Mouse (Mus musculus) retina, postnatal 7 days (tissue): ENCODE measurements around the gene Ptprn.

Source experiments
- DNase-seq: peaks from one replicate; pipeline ENCODE4 v3.0.0-alpha.2; 2012; ENCODE audit warnings: low read depth, low spot score

Gene Ptprn

DNA sequence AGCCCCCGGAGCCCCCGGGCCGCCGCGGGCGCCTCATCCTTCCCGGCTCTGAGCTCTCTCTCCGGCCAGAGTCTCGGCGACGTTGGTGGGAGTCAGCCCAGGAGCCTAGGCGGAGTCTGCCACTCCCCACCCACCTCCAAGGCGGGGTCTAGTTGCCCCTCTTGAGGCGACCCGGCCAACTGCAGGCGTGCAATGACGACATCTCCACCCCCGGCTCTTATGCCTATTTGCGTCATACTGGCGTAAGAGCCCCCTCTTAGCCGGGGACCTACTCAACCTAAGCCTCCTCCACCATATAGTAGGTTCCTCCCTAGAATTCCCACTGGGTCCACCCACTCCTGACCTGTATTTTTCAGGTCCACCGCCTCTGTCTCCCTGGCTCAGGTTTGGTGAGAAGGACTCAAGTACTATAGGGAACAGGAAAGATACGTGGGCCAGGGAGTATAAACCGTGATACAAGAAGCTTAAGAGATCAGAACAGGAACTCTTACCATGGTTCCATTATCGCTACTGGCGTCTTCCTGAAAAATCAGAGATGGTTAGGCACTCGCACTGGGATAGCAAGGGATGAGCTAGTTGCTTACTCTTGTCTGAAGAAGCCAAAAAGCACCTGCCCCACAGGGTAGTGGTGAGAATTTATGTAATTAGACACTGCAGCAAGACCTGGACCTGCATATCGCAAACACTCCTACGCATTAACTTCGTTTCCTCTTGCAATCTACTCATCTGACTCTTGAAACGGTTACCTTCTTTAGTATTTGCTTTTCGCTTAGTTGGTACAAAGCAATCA is at the start of gene Ptprn:
Gene Ptprn, minus strand, starts transcription at position 412 of the 790 bp plus-strand sequence.
- DNase-seq = peak; percentile 17

DNA sequence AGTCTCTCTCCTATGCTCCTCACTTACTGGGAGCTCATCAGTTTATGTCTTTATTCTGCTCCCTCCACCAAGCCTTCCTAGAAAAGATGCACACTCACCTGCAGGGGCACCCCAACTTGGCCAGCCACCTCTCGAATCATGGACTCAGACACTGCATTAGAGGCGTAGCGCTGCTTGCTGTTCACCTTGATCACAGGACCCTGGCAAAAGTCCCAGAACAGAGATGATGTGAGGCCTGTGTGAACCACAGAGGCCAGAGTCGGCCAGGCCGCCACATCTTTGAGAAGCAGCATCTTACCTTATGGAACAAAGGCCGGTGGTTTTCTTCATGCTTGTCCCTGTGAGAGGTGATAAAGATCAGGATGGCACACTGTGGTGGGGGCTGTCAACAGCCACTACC is 47.4 kb upstream of the Ptprn start:
- DNase-seq = no peak

DNA sequence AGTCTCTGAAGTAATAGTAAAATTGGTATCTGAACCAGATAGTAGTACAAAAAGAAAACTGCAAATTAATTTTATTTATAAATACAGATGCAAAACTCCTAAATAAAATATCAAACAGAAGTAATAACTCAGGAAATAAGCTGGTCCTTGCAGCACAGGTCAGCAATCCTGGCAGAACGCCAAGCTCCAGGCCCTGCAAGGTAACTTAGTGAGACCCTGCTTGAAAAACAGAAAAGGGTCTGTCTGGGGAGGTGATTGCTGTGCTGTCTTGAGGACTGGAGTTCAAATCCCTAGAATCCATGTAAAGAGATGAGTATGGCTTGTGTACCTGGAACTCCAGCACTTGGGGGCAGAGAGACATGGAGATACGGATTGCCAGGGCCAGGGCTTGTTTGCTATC is 40.4 kb upstream of the Ptprn start:
- DNase-seq = no peak

DNA sequence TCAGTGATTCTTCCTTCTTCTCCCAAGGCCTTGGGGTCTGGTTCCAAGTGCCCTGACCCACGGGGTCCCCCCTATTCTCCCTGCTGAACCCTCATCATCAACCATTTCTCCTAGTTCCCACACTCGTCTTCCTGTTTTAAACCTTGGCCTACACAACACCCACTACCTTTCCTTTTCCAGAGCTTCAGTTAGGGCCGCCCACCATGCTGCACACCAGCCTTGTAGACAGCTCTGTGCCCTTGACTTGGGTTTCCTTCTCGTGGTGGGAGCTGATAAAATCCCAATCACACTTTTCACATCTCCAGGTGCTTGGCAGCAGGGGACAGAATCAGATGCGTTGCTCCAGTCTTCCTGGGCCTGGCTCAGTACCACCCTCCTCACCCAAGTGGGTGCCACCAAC is 30.0 kb upstream of the Ptprn start:
- no peak for DNase-seq

- no peak for DNase-seq
Measured at GRCm38 (mm10) chr1:75293331-75293701, 29.0 kb upstream of the Ptprn start.

GRCm38 (mm10) chr1:75292476-75293330 is 28.4 kb upstream of the Ptprn start:
- DNase-seq = no peak

DNA sequence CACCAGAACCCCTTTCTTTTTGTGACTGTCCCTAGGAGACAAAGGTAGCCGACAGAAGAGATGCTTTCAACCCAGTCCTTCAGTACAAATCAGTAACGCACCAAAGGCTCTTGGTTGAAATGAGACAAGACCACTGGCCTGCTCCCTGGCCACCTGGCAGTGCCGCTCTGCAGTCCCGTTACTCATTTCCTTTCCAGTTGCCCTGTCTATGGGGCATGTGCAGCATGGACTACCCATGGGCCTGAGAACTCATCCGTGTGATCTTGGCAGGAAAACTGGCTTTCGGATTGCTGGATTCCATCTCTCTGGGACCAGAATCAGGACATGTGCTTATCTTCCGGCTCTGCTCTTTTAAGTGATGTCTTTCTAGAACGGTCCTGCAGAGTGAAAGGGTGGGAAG is 27.0 kb upstream of the Ptprn start:
- DNase-seq = no peak

- DNase-seq = peak; percentile 25
Measured at GRCm38 (mm10) chr1:75290582-75290981, 26.3 kb upstream of the Ptprn start.

DNA sequence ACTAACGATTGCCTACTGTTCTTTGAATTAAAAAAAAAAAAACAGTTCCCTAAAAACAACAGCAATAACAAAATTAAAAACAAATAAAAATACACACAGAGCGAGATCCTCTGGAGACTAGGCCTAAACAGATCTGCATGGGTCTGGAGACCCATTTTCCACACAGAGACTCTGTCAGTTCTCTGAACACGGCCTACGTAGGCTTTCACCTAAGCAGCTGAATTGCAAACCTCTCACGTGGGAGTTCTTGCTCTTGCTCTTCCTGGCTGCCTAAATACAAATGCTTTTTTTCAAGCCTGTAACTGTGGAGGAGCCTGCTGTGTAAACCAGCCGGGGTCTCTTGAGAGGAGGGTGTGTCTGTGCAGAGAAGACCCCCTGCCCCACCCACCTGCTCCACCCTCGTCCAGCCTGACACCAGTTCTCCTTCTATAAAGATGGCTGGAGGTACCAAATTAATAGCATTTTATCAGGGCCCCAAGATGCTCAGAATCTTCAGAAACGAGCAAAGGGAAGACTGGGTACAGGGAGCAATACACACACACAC is 25.7 kb upstream of the Ptprn start:
- DNase-seq = no peak

DNA sequence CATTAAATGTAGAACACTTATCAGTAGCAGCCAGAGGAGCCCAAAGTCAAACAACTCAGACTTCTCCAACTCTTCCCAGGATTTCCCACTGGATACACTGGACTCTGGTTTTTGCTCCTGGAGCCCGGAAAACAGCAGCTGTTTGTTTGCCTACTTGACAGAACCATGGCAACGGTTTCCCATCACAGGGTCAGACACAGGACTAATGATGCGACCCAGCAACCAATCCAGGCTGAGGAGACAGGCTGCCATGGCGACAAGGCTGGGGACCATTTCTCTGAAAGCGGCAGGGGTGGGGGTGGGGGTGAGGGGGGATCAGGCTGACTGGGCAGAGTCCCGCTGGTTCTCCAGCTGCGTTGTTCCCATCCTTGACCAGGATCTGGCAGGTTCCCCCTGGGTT is 25.1 kb upstream of the Ptprn start:
- DNase-seq = peak; percentile 30

GRCm38 (mm10) chr1:75284911-75285310 is 20.6 kb upstream of the Ptprn start:
- no peak for DNase-seq

GRCm38 (mm10) chr1:75283017-75283416 is 18.7 kb upstream of the Ptprn start:
- DNase-seq = no peak

DNA sequence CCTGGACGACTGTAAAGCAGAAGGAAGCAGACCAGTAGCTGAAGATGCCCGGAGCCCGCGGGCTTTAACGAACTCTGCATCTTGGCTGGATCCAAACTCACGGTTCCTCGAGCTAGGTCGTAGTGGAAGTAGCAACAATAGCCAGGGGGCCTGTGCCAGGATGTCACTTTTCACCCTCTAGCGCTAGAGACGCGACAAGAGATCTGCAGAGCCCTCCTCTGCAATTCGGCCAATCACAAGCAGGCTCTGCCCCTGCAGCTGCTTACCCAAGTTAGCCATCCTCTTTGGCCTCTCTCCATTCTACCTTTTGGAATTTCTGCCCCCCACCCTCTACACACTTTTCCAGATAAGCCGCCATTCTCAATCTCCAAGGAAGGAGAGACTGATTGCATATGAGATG is 13.9 kb upstream of the Ptprn start, which contains the start of gene Resp18:
Gene Resp18, minus strand, starts transcription at position 188 of the 400 bp plus-strand sequence.
- DNase-seq = no peak

DNA sequence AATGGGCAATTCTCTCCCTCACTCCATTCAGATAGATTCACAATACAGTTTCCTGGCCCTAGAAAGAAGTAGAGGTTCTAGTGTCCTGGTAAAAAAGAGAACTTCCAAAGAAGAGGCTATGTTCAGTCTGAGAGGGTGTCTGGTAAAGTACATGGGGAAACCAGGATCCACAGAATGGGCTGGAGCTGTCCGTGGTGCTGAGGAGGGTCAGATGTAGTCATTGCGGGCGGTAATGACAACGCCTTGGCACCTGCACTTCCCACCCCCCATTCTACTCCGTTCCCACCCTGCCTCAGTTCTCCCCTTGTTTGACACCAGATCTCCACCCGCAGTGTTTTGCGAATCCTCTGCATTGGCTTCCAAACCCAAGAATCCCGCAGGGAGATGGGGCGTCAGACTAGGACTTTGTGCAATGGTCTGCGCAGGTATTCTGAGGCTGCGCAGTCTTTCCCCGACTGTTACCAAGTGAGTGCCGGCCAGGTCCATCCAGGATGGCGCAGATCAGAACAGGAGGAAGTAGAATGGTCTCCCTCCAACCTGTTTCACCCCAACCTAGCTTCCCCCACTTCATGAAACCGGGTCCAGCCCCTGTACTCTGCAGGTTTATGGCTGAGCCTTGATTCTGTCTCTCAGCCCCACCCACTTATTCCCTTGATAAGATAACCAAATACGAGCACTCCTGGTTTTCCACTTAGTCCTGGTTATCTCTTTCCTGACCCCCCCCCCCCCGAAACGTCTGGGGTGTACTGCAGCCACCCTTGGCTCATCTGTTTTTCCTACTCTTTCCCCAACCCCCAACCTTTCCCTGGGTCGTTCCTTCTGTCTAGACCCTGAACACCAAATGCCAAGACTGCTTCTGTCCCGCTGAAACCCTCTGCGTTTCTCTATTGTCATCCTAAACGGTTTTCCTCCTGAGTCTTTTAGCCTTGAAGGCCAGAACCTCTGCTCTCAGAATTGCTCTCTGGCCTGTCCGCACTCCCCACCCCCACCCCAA is 13.2 kb upstream of the Ptprn start:
- no peak for DNase-seq

- DNase-seq = peak; percentile 37
Measured at GRCm38 (mm10) chr1:75262969-75263951, 1.0 kb downstream of the Ptprn start.

DNA sequence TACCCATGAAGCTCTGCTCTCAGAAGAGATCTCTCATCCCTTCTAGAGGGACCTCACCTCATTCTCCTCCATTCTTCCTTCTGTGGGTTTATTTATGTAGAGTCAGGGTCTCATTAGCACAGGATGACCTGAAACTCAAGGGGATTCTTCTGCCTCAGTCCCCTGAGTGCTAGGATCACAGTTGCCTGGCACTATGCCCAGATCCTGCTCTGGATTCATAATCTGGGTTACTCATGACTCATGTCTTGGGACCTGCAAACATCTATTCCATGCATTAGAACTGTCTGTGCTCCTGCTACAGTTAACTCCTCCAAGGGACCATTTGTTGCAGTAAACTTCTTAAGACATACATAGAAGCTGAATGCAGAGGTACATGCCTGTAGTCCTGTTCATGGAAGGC is 3.0 kb downstream of the Ptprn start:
- no peak for DNase-seq

- DNase-seq = no peak
Measured at GRCm38 (mm10) chr1:75255516-75256046, 8.7 kb downstream of the Ptprn start.

- DNase-seq = no peak
Measured at GRCm38 (mm10) chr1:75254625-75255013, 9.7 kb downstream of the Ptprn start.

GRCm38 (mm10) chr1:75253849-75254624 is 10.3 kb downstream of the Ptprn start:
- peak; percentile 70 for DNase-seq
